Mouse (Mus musculus): ENCODE results near the gene Eif4g3.

GRCm38 (mm10) chr4:138079234-138079633 is 86.4 kb downstream of the Eif4g3 start:
- TF ChIP-seq POLR2AphosphoS2 (IDR thresholded peaks at IDR 0.05; ENCODE audit: low read length) (no peak), MAX (IDR thresholded peaks at IDR 0.05; ENCODE audit: low read length) (no peak), EP300 (IDR thresholded peaks at IDR 0.05; ENCODE audit: low read depth in 1 of 2, low read length in 2 of 2) (no peak), CTCF (IDR thresholded peaks at IDR 0.05 in 2 of 3, conservative IDR thresholded peaks at IDR 0.05 in 1 of 3; ENCODE audit: control insufficient read depth in 1 of 3, insufficient read depth in 1 of 3, low read depth in 2 of 3, low read length in 3 of 3, poor library complexity in 1 of 3, severe bottlenecking in 1 of 3) (no peak), USF1 (IDR thresholded peaks at IDR 0.05; ENCODE audit: low read depth, low read length) (no peak), SIN3A (IDR thresholded peaks at IDR 0.05; ENCODE audit: low read length) (no peak)
